Mouse (Mus musculus) 3T3-L1 (cell line): ENCODE measurements at regions not wholly inside any gene's neighbourhood (a gene's known extent, or its start where the extent isn't known, plus 50 kb on each side); places are given as distances from the start of the nearest gene placed in this dataset.
"Not testable (repeated sequence)": the region's sequence is repeated elsewhere in the genome, so short reads cannot be mapped to it uniquely, and the experiment has no call there.

Experiments
- DNase-seq: peaks from one replicate; pipeline ENCODE4 v3.0.0-alpha.2; 2015; ENCODE audit warnings: low read depth, low spot score

GRCm38 (mm10) chr4:66691598-66692220 is 135.7 kb upstream of the Tlr4 start:
- DNase-seq = no peak

DNA sequence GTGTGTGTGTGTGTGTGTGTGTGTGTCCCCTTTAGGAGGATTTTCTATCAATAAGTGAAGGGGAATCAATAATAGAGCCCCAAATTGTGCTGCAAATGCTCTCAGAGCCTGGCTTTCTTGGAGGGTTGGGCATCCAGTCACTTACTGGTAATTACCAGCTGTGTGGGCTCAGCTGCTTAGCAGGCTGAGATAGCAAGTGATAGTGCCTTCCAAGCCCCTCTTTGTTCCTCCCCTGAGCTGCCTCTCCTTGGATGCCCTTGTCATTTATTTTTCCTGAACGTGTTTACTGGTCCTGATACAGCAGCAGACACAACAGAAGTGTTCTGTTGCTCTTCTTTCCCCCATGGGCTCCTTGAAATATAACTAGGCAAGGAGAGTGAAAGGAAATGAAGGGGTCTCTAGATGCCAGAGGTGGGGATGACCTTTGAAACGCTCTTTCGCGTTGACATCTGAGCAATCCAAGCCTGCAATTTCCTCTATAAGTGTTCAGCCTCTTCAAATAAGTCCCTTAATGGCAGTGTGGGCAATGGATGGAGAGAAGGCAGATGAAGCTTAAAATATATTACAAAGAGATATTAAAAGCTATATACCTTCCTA is 133.3 kb upstream of the Tlr4 start:
- DNase-seq = no peak

- no peak for DNase-seq
These were observed 111.3 kb upstream of the Tlr4 start for GRCm38 (mm10) chr4:66715821-66716760.

GRCm38 (mm10) chr4:66737407-66737806 is 90.0 kb upstream of the Tlr4 start:
- no peak for DNase-seq

GRCm38 (mm10) chr4:66743421-66743820 is 84.0 kb upstream of the Tlr4 start:
- DNase-seq = not testable (repeated sequence)

- DNase-seq = peak; percentile 69
These were observed 58.6 kb upstream of the Tlr4 start for GRCm38 (mm10) chr4:66768762-66769161.
